Mouse (Mus musculus): ENCODE measurements around the gene Syndig1.

Gene Syndig1

DNA sequence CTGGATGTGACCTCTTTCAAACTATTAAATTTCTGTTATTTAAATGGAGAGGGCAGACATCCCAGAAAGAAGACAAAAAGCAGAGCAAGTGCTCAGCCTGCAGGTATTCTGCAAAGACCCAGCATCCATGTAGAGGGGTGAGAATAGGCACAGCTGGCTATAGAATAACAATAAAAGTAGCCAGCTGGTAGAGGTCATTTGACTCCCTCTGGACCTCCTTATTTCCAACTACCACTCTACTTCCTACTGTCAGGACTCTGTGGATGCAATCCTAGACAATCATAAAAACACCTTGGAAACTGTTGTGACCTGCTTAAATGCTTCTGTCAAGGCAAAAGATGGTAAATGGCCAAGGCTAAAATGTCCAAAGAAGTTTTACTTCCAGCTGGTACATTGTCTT lies 153.5 kb downstream of the Syndig1 start:
- no peak for DNase-seq (ENCODE audit: low spot score)

- DNase-seq (ENCODE audit: low spot score) = no peak
Measured at GRCm38 (mm10) chr2:149983107-149983506, 154.1 kb downstream of the Syndig1 start.

GRCm38 (mm10) chr2:149987610-149988009 lies 158.6 kb downstream of the Syndig1 start:
- no peak for DNase-seq (ENCODE audit: low spot score)

GRCm38 (mm10) chr2:149991506-149991905 lies 162.5 kb downstream of the Syndig1 start:
- DNase-seq (ENCODE audit: low spot score) = no peak

GRCm38 (mm10) chr2:149992921-149993320 lies 163.9 kb downstream of the Syndig1 start:
- no peak for DNase-seq (ENCODE audit: low spot score)

- no peak for DNase-seq (ENCODE audit: low spot score)
Measured at GRCm38 (mm10) chr2:149996382-149996964, 167.5 kb downstream of the Syndig1 start.

- no peak for DNase-seq (ENCODE audit: low spot score)
Measured at GRCm38 (mm10) chr2:149997657-149998056, 168.6 kb downstream of the Syndig1 start.

DNA sequence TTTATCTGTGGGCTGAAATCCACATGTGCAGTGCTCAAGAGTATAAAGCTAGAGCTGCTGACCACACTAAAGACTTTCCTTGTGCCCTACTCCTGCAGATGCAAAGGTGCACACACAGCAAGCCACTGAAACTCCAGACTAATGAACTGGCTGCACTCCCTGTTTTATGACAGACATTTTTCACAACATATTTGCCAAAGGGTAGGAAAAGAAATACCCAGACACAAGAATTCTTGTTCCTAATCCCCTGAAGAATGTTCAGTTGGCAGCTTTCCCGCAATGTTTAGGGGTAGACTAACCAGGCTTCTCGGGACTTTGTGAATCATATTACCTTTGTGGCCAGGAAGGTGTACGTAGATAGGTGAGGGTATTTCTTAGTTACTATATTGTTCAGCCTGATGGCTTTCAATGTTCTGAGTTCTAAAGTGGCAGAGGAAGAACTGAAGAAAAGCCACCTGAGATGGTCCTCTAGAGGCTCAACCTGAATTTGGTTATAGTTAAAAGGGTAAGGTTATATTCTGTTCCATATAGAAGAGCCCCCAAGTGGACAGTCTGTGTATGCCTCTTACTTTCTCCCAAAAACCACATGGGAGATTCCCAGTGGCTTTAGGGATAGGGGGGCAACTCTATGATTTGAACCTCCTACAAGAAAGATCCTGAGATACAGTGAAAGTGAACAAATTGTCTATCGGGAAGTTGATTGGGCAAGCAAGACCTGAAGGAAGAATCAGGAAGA lies 169.5 kb downstream of the Syndig1 start:
- DNase-seq (ENCODE audit: low spot score) = no peak

GRCm38 (mm10) chr2:150000564-150000963 lies 171.6 kb downstream of the Syndig1 start:
- no peak for DNase-seq (ENCODE audit: low spot score)

DNA sequence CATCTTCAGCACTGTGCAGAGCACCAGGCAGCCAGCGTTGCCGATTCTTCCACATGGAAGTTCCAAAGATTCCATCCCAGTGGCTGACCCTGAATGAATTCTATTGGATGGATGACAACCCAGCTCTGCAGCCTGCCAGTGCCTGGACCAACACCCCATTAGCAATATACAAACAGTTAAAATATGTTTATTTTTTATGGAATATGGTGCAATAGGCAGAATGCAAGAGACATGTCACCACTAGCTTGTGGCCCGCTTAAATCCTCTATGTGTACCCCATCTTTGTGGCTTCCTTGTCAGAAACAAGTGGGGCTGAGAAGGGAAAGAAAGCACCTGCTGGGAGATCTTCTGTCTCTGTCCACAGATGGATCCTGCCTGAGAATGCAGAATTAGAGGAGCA lies 174.5 kb downstream of the Syndig1 start:
- DNase-seq (ENCODE audit: low spot score) = no peak

DNA sequence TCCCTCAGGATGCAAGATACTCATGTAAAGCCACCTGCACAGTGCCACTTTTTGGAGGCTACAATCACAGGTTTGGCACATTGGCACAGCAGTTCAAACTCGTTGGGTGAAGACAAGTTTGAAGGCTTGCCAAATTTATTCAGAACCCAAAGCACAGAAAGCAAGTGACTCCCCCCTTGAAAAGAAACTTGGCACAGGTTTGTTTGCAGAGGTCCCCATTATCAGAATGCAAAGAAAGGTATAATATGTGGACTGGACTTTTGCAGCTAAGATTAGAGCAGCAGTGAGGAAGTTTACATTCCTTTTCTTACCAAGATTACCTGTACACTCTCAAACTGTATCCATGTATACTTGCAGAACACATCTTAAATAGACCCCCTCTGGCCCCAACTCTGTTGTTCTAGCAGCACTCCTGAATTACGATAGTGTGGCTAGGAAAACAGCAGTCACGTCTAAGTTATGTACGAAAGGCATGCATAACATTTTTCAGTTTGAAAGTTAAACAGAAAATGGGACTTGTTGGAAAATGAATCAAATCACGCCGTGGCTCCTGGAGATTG lies 183.9 kb downstream of the Syndig1 start:
- DNase-seq (ENCODE audit: low spot score) = no peak

GRCm38 (mm10) chr2:150013785-150014184 lies 184.8 kb downstream of the Syndig1 start:
- DNase-seq (ENCODE audit: low spot score) = no peak

GRCm38 (mm10) chr2:150016303-150016702 lies 187.3 kb downstream of the Syndig1 start:
- DNase-seq (ENCODE audit: low spot score) = no peak

DNA sequence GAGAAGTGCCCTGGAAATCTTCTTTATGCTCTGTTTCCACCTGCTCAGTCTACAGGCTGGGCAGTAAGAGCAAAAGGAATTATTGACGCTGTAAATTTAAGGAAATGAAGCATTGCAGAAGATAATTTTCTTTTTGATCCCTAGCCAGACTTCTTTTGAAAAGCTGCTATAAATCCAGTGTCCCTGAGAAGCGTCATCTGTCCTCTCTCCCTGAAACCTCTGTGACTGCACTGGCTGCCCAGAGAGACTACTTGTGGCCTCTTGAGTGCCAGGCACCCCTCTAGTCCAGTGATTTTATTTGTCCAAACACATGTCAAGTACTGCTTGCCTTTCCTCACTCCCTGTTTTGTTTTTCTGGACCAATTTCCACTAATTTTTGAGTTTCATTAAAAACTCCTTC lies 191.7 kb downstream of the Syndig1 start:
- no peak for DNase-seq (ENCODE audit: low spot score)

DNA sequence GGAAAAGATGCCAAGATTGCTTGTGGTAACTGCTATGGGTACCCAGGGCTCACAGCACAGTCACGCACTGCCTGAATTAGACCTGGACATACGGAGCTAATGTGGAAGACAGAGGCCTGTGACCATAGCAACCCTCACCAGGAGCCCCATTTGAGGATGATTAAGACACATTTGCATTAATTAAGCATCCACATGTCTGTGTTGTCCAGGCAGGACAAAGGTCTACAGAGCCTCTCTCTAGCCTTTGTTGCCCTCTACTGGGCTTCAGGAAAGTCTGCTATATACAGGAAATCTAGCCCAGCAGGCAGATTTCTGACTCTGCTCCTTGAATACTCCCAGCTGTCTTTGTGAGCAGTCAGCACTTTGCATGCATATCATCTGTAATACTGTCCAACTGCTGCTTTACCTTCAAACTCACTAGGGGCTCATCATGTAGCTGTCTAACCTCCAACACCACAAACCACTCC lies 194.9 kb downstream of the Syndig1 start:
- DNase-seq (ENCODE audit: low spot score) = no peak

DNA sequence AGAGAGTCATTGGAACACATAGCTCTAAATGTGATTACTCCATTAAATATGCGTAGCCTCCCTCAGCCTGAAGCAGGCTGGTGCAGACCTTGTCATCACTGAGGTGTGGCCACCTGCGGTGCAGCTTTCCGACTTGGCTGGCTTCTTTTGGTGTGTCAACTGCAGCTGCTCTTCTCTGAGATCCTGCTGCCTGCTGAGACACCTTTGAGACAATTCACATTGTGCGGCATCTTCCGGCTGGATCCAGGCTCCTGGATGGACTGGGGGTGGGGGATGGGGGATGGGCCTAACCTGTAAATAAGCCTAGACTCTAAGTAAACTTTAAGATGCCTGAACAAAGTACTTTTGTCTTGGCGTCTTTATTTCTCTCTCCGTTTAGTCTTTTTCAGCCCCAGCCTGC lies 214.5 kb downstream of the Syndig1 start:
- no peak for DNase-seq (ENCODE audit: low spot score)
